Mouse (Mus musculus): ENCODE data around the gene Csad.

The Csad gene

GRCm38 (mm10) chr15:102204674-102205505 lies at the start of gene Csad:
Csad (minus strand) TSS chr15:102204724.
- DNase-seq (ENCODE audit: low spot score in 2 of 2), result no peak

- no peak for DNase-seq (ENCODE audit: low spot score in 2 of 2)
Observed at GRCm38 (mm10) chr15:102250521-102250920, 46.0 kb upstream of the Csad start.

GRCm38 (mm10) chr15:102249967-102250366 lies 45.4 kb upstream of the Csad start:
- DNase-seq (ENCODE audit: low spot score in 2 of 2), result no peak

GRCm38 (mm10) chr15:102249251-102249691 lies 44.7 kb upstream of the Csad start:
- DNase-seq (ENCODE audit: low spot score in 2 of 2), result no peak

- DNase-seq (ENCODE audit: low spot score in 2 of 2), result no peak
Observed at GRCm38 (mm10) chr15:102248812-102249191, 44.3 kb upstream of the Csad start.

GRCm38 (mm10) chr15:102248131-102248811 lies 43.7 kb upstream of the Csad start:
- no peak for DNase-seq (ENCODE audit: low spot score in 2 of 2)

- peak; percentile 87 to 88 for DNase-seq (ENCODE audit: low spot score in 2 of 2)
Observed at GRCm38 (mm10) chr15:102247252-102248130, 43.0 kb upstream of the Csad start.

- peak; percentile 98 for DNase-seq (ENCODE audit: low spot score in 2 of 2)
Observed at GRCm38 (mm10) chr15:102246866-102247251, 42.3 kb upstream of the Csad start.

GRCm38 (mm10) chr15:102245891-102246741 lies 41.6 kb upstream of the Csad start:
- DNase-seq (ENCODE audit: low spot score in 2 of 2), result peak; percentile 85 to 88

- no peak for DNase-seq (ENCODE audit: low spot score in 2 of 2)
Observed at GRCm38 (mm10) chr15:102245461-102245881, 40.9 kb upstream of the Csad start.

- DNase-seq (ENCODE audit: low spot score in 2 of 2), result no peak
Observed at GRCm38 (mm10) chr15:102244306-102245191, 40.0 kb upstream of the Csad start.

- DNase-seq (ENCODE audit: low spot score in 2 of 2), result peak; percentile 73 to 81
Observed at GRCm38 (mm10) chr15:102243229-102244190, 39.0 kb upstream of the Csad start.

GRCm38 (mm10) chr15:102242404-102243228 lies 38.1 kb upstream of the Csad start:
- DNase-seq (ENCODE audit: low spot score in 2 of 2), result no peak

- DNase-seq (ENCODE audit: low spot score in 2 of 2), result peak; percentile 60 to 79
Observed at GRCm38 (mm10) chr15:102240607-102241006, 36.1 kb upstream of the Csad start.

GRCm38 (mm10) chr15:102239851-102240250 lies 35.3 kb upstream of the Csad start:
- DNase-seq (ENCODE audit: low spot score in 2 of 2), result no peak

- DNase-seq (ENCODE audit: low spot score in 2 of 2), result peak; percentile 73 to 76
Observed at GRCm38 (mm10) chr15:102239260-102239590, 34.7 kb upstream of the Csad start.

- DNase-seq (ENCODE audit: low spot score in 2 of 2), result no peak
Observed at GRCm38 (mm10) chr15:102238543-102239259, 34.2 kb upstream of the Csad start.

All from heart, adult 9 months (tissue).